Mouse (Mus musculus): ENCODE measurements around the gene Gmcl1.

- no peak for TF ChIP-seq POLR2A (IDR thresholded peaks at IDR 0.05; ENCODE audit: borderline replicate concordance, extremely low read depth, insufficient read depth, insufficient read length, poor library complexity, severe bottlenecking)
- TF ChIP-seq CTCF (IDR thresholded peaks at IDR 0.05; ENCODE audit: borderline replicate concordance, extremely low read depth, insufficient read depth, insufficient read length), result no peak
Observed at GRCm38 (mm10) chr6:86658501-86658900, 74.7 kb downstream of the Gmcl1 start.

All from brain, embryonic 14.5 days (tissue).